Comparison of ENCODE assay signal across 13 mouse cellular contexts in genomic region chr5:72904903-72905790, GRCm38 (mm10). TPM values are rescaled to one million over a fixed set of nuclear protein-coding genes. Genes with fewer than 3 reads are reported as not detected.
DNase-seq lines count a peak whose midpoint lies in the region; ATAC-seq lines count a peak whose summit lies in the region.
"Had no signal": no experiment of that assay in that cellular context is flagged by ENCODE, and none has a peak within 500 bp of the region (broad histone marks: within the 10 kb centered on the region; RNA-seq: fewer than 3 reads in every experiment).

No protein-coding gene starts in this region.

- H3K4me1 ChIP-seq in heart, embryonic 16.5 days (ENCODE audit: control insufficient read depth, insufficient read depth, low read length), result peaks cover 35% of the 10 kb centered on the region
- 0 out of 2 replicates have a peak, but pooled peaks cover 3% of the 10 kb centered on the region for H3K4me1 ChIP-seq in forebrain, embryonic 11.5 days (replicated peaks; ENCODE audit: control insufficient read depth, insufficient read depth, low read length)
- H3K4me1 ChIP-seq: hindbrain, embryonic 12.5 days; limb, embryonic 15.5 days had no signal

- WGBS in heart, embryonic 16.5 days, result 49% methylated on average over 18 of the region's 18 CpGs
- WGBS in forebrain, embryonic 11.5 days, result 84% methylated on average over 18 of the region's 18 CpGs

- H3K4me3 ChIP-seq in heart, embryonic 16.5 days (ENCODE audit: low read length), result no peak overlapping the region
- no peak overlapping the region for H3K4me3 ChIP-seq in forebrain, embryonic 11.5 days (ENCODE audit: low read depth, low read length)
- H3K4me3 ChIP-seq: hindbrain, embryonic 12.5 days; limb, embryonic 15.5 days had no signal

- H3K27ac ChIP-seq in heart, embryonic 16.5 days (ENCODE audit: low read length), result peak overlapping the region; percentile 96
- no peak overlapping the region for H3K27ac ChIP-seq in forebrain, embryonic 11.5 days (ENCODE audit: low read depth, low read length)
- H3K27ac ChIP-seq: hindbrain, embryonic 12.5 days; limb, embryonic 15.5 days had no signal

- peak; percentile 89 for ATAC-seq in heart, embryonic 16.5 days (replicated peaks; ENCODE audit: extremely low read depth, insufficient read depth, low FRiP score)
- ATAC-seq in forebrain, embryonic 11.5 days (replicated peaks; ENCODE audit: low FRiP score), result no peak

- no peaks in the 10 kb centered on the region for H3K9me3 ChIP-seq in heart, embryonic 16.5 days (replicated peaks; ENCODE audit: control insufficient read depth, low read length)
- no peaks in the 10 kb centered on the region for H3K9me3 ChIP-seq in forebrain, embryonic 11.5 days (ENCODE audit: control insufficient read depth, low read length)
- H3K9me3 ChIP-seq: G1E; hindbrain, embryonic 12.5 days; limb, embryonic 15.5 days had no signal

- H3K27me3 ChIP-seq in heart, embryonic 16.5 days (ENCODE audit: control insufficient read depth, insufficient read depth, low read length), result no peaks in the 10 kb centered on the region
- no peaks in the 10 kb centered on the region for H3K27me3 ChIP-seq in forebrain, embryonic 11.5 days (ENCODE audit: control insufficient read depth, insufficient read depth, low read length)
- H3K27me3 ChIP-seq: hindbrain, embryonic 12.5 days; limb, embryonic 15.5 days had no signal

- intact Hi-C loops in gastrocnemius, postnatal 36 days (cut with DNase I), result no loop called here

- peak overlapping the region; percentile 40; the same call in 1 of the 2 replicates for H3K9ac ChIP-seq in heart, embryonic 16.5 days (ENCODE audit: low read length)
- no peak overlapping the region for H3K9ac ChIP-seq in forebrain, embryonic 11.5 days (ENCODE audit: low read length)
- H3K9ac ChIP-seq: hindbrain, embryonic 12.5 days; limb, embryonic 15.5 days had no signal

- no peaks in the 10 kb centered on the region for H3K36me3 ChIP-seq in heart, embryonic 16.5 days (ENCODE audit: control insufficient read depth, insufficient read depth)
- H3K36me3 ChIP-seq in forebrain, embryonic 11.5 days (ENCODE audit: control insufficient read depth, insufficient read depth, low read length), result no peaks in the 10 kb centered on the region
- H3K36me3 ChIP-seq: G1E; hindbrain, embryonic 12.5 days; limb, embryonic 15.5 days had no signal

- peak; percentile 18 to 28 for DNase-seq in gastrocnemius, adult 8-10 months (ENCODE audit: low spot score in 2 of 2)
- DNase-seq in gastrocnemius, postnatal 36 days, result no peak
- DNase-seq in adipocyte (ENCODE audit: low spot score), result peak; percentile 65
- peak; percentile 30 to 54 for DNase-seq in lung, postnatal 4 days
- DNase-seq in forebrain, embryonic 11.5 days (ENCODE audit: low spot score), result no peak
- DNase-seq in kidney, postnatal 10 days, result no peak
- no peak for DNase-seq in neural tube, embryonic 10.5 days (ENCODE audit: extremely low spot score, low spot score)
- DNase-seq: cerebellum, postnatal 10 days; thymus, adult 2 months had no signal

- peak overlapping the region; percentile 43; the same call in 1 of the 2 replicates for H3K4me2 ChIP-seq in heart, embryonic 16.5 days (ENCODE audit: low read depth, low read length)
- no peak overlapping the region for H3K4me2 ChIP-seq in forebrain, embryonic 11.5 days (ENCODE audit: low read depth, low read length, severe bottlenecking)
- H3K4me2 ChIP-seq: hindbrain, embryonic 12.5 days; limb, embryonic 15.5 days had no signal

RNA-seq across cellular contexts. Expression of gene Slain2, which starts 9.0 kb away (rescaled TPM):
- total RNA-seq in gastrocnemius, adult 8-10 months (2022), result 100 to 1,000 TPM; 104 to 133 (median 117) TPM
- 100 to 1,000 TPM in 1 of 2 experiments, 10 to 100 TPM in 1; 92.9 to 101 TPM for total RNA-seq in gastrocnemius, postnatal 36 days (2021)
- 22.6 and 24.0 TPM in 2 replicates for polyA plus RNA-seq in heart, embryonic 16.5 days (2015; fragmentation: Nextera tagmentation; extraction: Ambion mirVana)
- 22.8 and 24.9 TPM in 2 replicates for polyA plus RNA-seq in forebrain, embryonic 11.5 days (2014; fragmentation: Nextera tagmentation; extraction: Ambion mirVana)

RNA-seq across cellular contexts. Expression of gene Tec, which starts 36.9 kb away (rescaled TPM):
- total RNA-seq in gastrocnemius, adult 8-10 months (2022), result 1 to 10 TPM; 1.1 to 2.6 (median 1.6) TPM
- total RNA-seq in gastrocnemius, postnatal 36 days (2021), result 1 to 10 TPM; 1.3 to 1.9 TPM
- polyA plus RNA-seq in heart, embryonic 16.5 days (2015; fragmentation: Nextera tagmentation; extraction: Ambion mirVana), result 17.9 and 23.0 TPM in 2 replicates
- polyA plus RNA-seq in forebrain, embryonic 11.5 days (2014; fragmentation: Nextera tagmentation; extraction: Ambion mirVana), result 2.9 and 3.0 TPM in 2 replicates

Comparison
In these comparisons a context has a peak if more than half of its experiments do, and no peak if none do; other contexts are left out.
1. DNase-seq: peak in gastrocnemius, adult 8-10 months (2 of 2), adipocyte (single experiment) and lung, postnatal 4 days (2 of 2); none in gastrocnemius, postnatal 36 days (0 of 2), forebrain, embryonic 11.5 days (single experiment), kidney, postnatal 10 days (single experiment) and neural tube, embryonic 10.5 days (single experiment).